Mouse (Mus musculus) lung, adult 2 months (tissue): ENCODE measurements around the gene Tpx2. TPM values are rescaled to one million over a fixed set of nuclear protein-coding genes. Genes with fewer than 3 reads are reported as not detected.

ENCODE experiments used
- DNase-seq: peaks from one replicate; pipeline ENCODE4 v3.0.0; 2022
- H3K4me1 ChIP-seq: fragments of 200-500 bp; 2 replicates; pipeline ENCODE4 v1.6.1; 2011; ENCODE audit warnings: low read length; ENCODE audit not compliant: control insufficient read depth, insufficient read depth
- H3K4me3 ChIP-seq: fragments of 200-500 bp; replicated peaks from 2 replicates; pipeline ENCODE3; 2011; ENCODE audit warnings: low read depth, mild to moderate bottlenecking, control low read depth, low read length; ENCODE audit errors: extremely low read depth
- CTCF ChIP-seq: fragments of 200-500 bp; IDR thresholded peaks from 2 replicates; pipeline ENCODE4 v1.5.1; 2011; ENCODE audit warnings: mild to moderate bottlenecking, low read length, control low read depth; ENCODE audit not compliant: insufficient read depth
- POLR2A ChIP-seq: fragments of 200-500 bp; IDR thresholded peaks from 2 replicates; pipeline ENCODE4 v1.6.1; 2011; ENCODE audit warnings: low read depth, mild to moderate bottlenecking, control low read depth, low read length, borderline replicate concordance; ENCODE audit errors: extremely low read depth
- WGBS: fragments of 180-500 bp; shearing (Covaris S2); methylation state at CpG from one replicate; pipeline ENCODE4 v1.1.7; 2018; 5-methylcytosine and 5-hydroxymethylcytosine counted together
- polyA plus RNA-seq: library from polyadenylated mRNA; depleted of rRNA; stranded (reverse); fragments of >200 nt; gene quantifications from 2 replicates; pipeline ENCODE4 v1.2.3, GENCODE M21; 2012

Tpx2 gene
- polyA plus RNA-seq, 1 experiment = 0.63 TPM

GRCm38 (mm10) chr2:152888774-152889173, 41.0 kb downstream of the Tpx2 start:
- no peak overlapping the region for H3K4me3 ChIP-seq
- H3K4me1 ChIP-seq = no peaks in the 10 kb centered on the region
- DNase-seq = no peak
- TF ChIP-seq CTCF = no peak
- no peak for TF ChIP-seq POLR2A
- WGBS = 84% methylated on average over 5 of the region's 5 CpGs

GRCm38 (mm10) chr2:152895834-152896233, 48.1 kb downstream of the Tpx2 start:
- H3K4me1 ChIP-seq = no peaks in the 10 kb centered on the region
- no peak for DNase-seq
- 88% methylated on average over 9 of the region's 9 CpGs for WGBS
- no peak overlapping the region for H3K4me3 ChIP-seq
- TF ChIP-seq POLR2A = no peak
- TF ChIP-seq CTCF = no peak

GRCm38 (mm10) chr2:152896926-152897325, 49.2 kb downstream of the Tpx2 start:
- Histone ChIP-seq H3K4me1 (no peaks in the 10 kb centered on the region), H3K4me3 (no peak overlapping the region)
- no peak for DNase-seq
- TF ChIP-seq POLR2A = no peak
- TF ChIP-seq CTCF = no peak
- 92% methylated on average over 3 of the region's 3 CpGs for whole genome bisulfite sequencing

GRCm38 (mm10) chr2:152899011-152899410, 51.2 kb downstream of the Tpx2 start:
- WGBS = 79% methylated on average over 6 of the region's 6 CpGs
- Histone ChIP-seq H3K4me3 (no peak overlapping the region), H3K4me1 (no peaks in the 10 kb centered on the region)
- TF ChIP-seq CTCF = no peak
- TF ChIP-seq POLR2A = no peak
- DNase-seq = no peak

GRCm38 (mm10) chr2:152901296-152901695, 53.5 kb downstream of the Tpx2 start:
- TF ChIP-seq POLR2A (no peak), CTCF (no peak)
- no peak for DNase-seq
- no peaks in the 10 kb centered on the region for H3K4me1 ChIP-seq
- no peak overlapping the region for H3K4me3 ChIP-seq
- 88% methylated on average over 15 of the region's 15 CpGs for WGBS

GRCm38 (mm10) chr2:152902658-152903057, 54.9 kb downstream of the Tpx2 start:
- TF ChIP-seq POLR2A = no peak
- no peak for TF ChIP-seq CTCF
- no peak for DNase-seq
- WGBS = 51% methylated on average over 3 of the region's 3 CpGs

GRCm38 (mm10) chr2:152903586-152903985, 55.8 kb downstream of the Tpx2 start:
- no peak for DNase-seq
- WGBS = 69% methylated on average over 4 of the region's 4 CpGs
- no peaks in the 10 kb centered on the region; the same call in 1 of the 2 replicates for H3K4me1 ChIP-seq

More at GRCm38 (mm10) chr2:152902658-152903057, 54.9 kb downstream of the Tpx2 start:
- Histone ChIP-seq H3K4me1 (no peaks in the 10 kb centered on the region; the same call in 1 of the 2 replicates), H3K4me3 (no peak overlapping the region)

GRCm38 (mm10) chr2:152904127-152904643, 56.4 kb downstream of the Tpx2 start:
- DNase-seq = no peak
- TF ChIP-seq CTCF (no peak), POLR2A (no peak)
- H3K4me1 ChIP-seq = no peaks in the 10 kb centered on the region; the same call in 1 of the 2 replicates
- no peak overlapping the region for H3K4me3 ChIP-seq
- 43% methylated on average over 5 of the region's 5 CpGs for WGBS

More at GRCm38 (mm10) chr2:152903586-152903985, 55.8 kb downstream of the Tpx2 start:
- H3K4me3 ChIP-seq = no peak overlapping the region
- TF ChIP-seq POLR2A (no peak), CTCF (no peak)

GRCm38 (mm10) chr2:152905036-152905829, 57.5 kb downstream of the Tpx2 start:
- TF ChIP-seq POLR2A (no peak), CTCF (no peak)
- no peak for DNase-seq
- Histone ChIP-seq H3K4me1 (no peaks in the 10 kb centered on the region; the same call in 1 of the 2 replicates), H3K4me3 (no peak overlapping the region)
- 44% methylated on average over 11 of the region's 11 CpGs for WGBS
